Mouse (Mus musculus) stomach, embryonic 16.5 days (tissue): ENCODE data around the gene Gpr26. TPM values are rescaled to one million over a fixed set of nuclear protein-coding genes. Genes with fewer than 3 reads are reported as not detected.

ENCODE experiments used
- ATAC-seq: fragments of 200-750 bp; cut with Nextera tagmentation; 2 replicates; pipeline ENCODE4 v1.8.0; 2017; ENCODE audit warnings: moderate number of reproducible peaks, moderate TSS enrichment; ENCODE audit not compliant: insufficient read depth, low FRiP score
- H3K27ac ChIP-seq: fragments of 300-500 bp; sonication (generic); 2 replicates; pipeline ENCODE4 v1.5.1; 2014; ENCODE audit warnings: low read length
- H3K27me3 ChIP-seq: fragments of 300-500 bp; sonication (generic); 2 replicates; pipeline ENCODE4 v1.6.1; 2014; ENCODE audit warnings: low read length, control low read depth, mixed read lengths; ENCODE audit not compliant: control insufficient read depth, insufficient read depth
- H3K36me3 ChIP-seq: fragments of 300-500 bp; sonication (generic); 2 replicates; pipeline ENCODE4 v1.6.1; 2014; ENCODE audit warnings: low read length; ENCODE audit not compliant: control insufficient read depth, insufficient read depth
- H3K4me1 ChIP-seq: fragments of 300-500 bp; sonication (generic); 2 replicates; pipeline ENCODE4 v1.6.1; 2014; ENCODE audit warnings: low read length, control low read depth, mixed read lengths; ENCODE audit not compliant: control insufficient read depth, insufficient read depth
- H3K4me2 ChIP-seq: fragments of 300-500 bp; sonication (generic); 2 replicates; pipeline ENCODE4 v1.6.1; 2014; ENCODE audit warnings: low read depth, low read length, mixed read lengths
- H3K4me3 ChIP-seq: fragments of 300-500 bp; sonication (generic); replicated peaks from 2 replicates; pipeline ENCODE4 v1.5.1; 2014; ENCODE audit warnings: mild to moderate bottlenecking, low read length
- H3K9ac ChIP-seq: fragments of 300-500 bp; sonication (generic); 2 replicates; pipeline ENCODE4 v1.6.1; 2014; ENCODE audit warnings: low read length
- H3K9me3 ChIP-seq: fragments of 300-500 bp; sonication (generic); replicated peaks from 2 replicates; pipeline ENCODE4 v1.6.1; 2016; ENCODE audit warnings: low read length, control low read depth; ENCODE audit not compliant: control insufficient read depth
- WGBS: fragments of 180-500 bp; shearing (Covaris S2); extraction: QIAGEN DNeasy Blood & Tissue Kit; methylation state at CpG from one replicate; pipeline ENCODE4 v1.1.7; 2014; 5-methylcytosine and 5-hydroxymethylcytosine counted together
- polyA plus RNA-seq: library from polyadenylated mRNA; unstranded; fragments of >200 nt; fragmentation: Nextera tagmentation; extraction: Ambion mirVana; gene quantifications from 2 replicates; pipeline ENCODE4 v1.2.1, GENCODE M21; 2015

Gpr26 gene
- polyA plus RNA-seq, 1 experiment from 2014 or later = not detected

DNA sequence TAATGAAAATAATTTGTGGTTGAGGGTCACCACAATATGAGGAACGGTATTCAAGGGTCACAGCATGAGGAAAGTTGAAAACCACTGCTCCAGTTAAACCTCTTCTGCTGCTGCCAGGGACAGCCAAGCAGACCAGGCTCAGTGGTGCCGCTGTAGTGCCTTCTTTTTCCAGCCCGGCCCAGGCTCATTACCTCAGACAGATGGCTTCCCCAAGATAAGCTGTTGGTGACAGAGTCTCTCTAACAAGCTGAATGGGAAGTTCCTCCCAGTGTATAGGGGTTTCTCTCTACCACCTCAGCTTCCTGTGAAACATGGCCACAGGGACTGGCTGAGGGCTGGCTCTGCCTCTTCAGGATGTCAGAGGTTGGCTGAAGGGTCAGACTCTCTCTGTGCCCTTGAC is 4.0 kb downstream of the Gpr26 start:
- H3K36me3 ChIP-seq = no peaks in the 10 kb centered on the region
- WGBS = 47% methylated on average over 3 of the region's 3 CpGs
- peaks cover 41% of the 10 kb centered on the region for H3K27me3 ChIP-seq
- H3K4me3 ChIP-seq = no peak overlapping the region
- no peak for ATAC-seq
- H3K9ac ChIP-seq = no peak overlapping the region
- H3K4me1 ChIP-seq = no peaks in the 10 kb centered on the region
- H3K4me2 ChIP-seq = no peak overlapping the region
- no peak overlapping the region for H3K27ac ChIP-seq
- no peaks in the 10 kb centered on the region for H3K9me3 ChIP-seq

DNA sequence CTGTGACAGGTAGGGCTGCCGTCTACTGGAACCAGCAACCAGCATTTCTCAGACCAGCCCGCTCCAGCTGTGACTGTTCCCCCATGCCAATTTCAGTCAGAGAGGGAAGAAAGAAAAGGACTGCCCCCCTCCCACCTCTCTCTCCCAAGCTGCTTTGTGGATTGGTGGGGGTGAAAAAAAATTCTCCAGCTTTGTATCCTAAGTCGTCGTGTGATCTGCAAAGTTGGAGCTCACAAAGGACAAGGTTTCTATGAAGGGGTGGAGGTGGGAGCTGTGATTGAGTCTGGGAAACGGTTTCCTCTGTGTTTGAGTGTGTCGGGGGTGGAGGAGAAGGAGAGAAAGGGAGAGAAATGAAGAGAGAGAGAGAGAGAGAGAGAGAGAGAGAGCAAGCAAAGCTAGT is 9.6 kb downstream of the Gpr26 start:
- no peak overlapping the region for H3K4me2 ChIP-seq
- H3K27ac ChIP-seq = no peak overlapping the region
- no peak for ATAC-seq
- 59% methylated on average over 6 of the region's 6 CpGs for WGBS
- no peaks in the 10 kb centered on the region for H3K9me3 ChIP-seq
- H3K4me1 ChIP-seq = no peaks in the 10 kb centered on the region
- H3K27me3 ChIP-seq = no peaks in the 10 kb centered on the region
- H3K4me3 ChIP-seq = no peak overlapping the region
- no peak overlapping the region for H3K9ac ChIP-seq
- H3K36me3 ChIP-seq = no peaks in the 10 kb centered on the region

DNA sequence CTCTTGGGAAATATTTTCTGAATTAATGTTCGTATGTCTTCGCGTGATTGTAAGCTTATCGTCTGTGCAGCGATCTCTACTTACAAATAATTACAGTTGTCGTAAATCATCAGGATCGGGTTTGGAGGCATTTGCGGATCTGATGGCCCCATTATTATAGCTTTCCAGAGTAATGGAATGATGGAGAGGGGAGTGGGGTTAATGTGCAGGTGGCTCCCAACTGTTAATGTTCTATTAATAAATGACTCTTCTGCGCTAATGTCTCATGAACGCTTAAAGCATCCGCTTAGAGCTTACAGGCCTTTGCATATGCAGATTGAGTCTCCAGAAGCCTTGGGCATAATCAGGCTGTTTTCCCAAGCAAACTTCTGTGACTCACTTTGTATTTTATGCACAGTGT is 12.3 kb downstream of the Gpr26 start:
- H3K4me3 ChIP-seq = no peak overlapping the region
- no peak overlapping the region for H3K9ac ChIP-seq
- whole genome bisulfite sequencing = 61% methylated on average over 11 of the region's 11 CpGs
- H3K4me1 ChIP-seq = no peaks in the 10 kb centered on the region
- H3K4me2 ChIP-seq = no peak overlapping the region
- H3K36me3 ChIP-seq = no peaks in the 10 kb centered on the region
- no peak overlapping the region for H3K27ac ChIP-seq
- H3K27me3 ChIP-seq = no peaks in the 10 kb centered on the region
- no peaks in the 10 kb centered on the region for H3K9me3 ChIP-seq
- ATAC-seq = no peak

DNA sequence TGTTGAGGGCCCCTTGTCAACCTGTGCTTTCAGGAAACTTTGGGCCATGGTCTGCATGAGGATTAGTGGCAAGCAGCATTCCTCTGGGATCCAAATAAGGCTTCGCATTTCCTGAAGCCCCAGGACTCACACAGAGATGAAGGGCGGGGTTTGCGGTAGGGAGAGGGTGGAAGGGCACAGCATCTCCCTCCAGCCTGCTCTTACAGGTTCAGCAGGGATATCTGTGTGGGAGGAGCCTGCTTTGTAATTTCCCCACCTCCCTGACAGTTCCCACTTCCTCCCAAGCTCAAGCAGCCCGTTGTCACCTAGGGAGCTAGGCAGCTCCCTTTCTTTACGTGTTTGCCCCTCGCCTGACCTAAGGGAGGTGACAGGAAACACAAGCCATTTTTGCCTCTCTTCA is 22.8 kb downstream of the Gpr26 start:
- H3K9me3 ChIP-seq = no peaks in the 10 kb centered on the region
- H3K9ac ChIP-seq = no peak overlapping the region
- ATAC-seq = no peak
- 25% methylated on average over 6 of the region's 6 CpGs for WGBS
- H3K27me3 ChIP-seq = no peaks in the 10 kb centered on the region
- no peak overlapping the region for H3K4me2 ChIP-seq
- H3K27ac ChIP-seq = no peak overlapping the region
- no peak overlapping the region for H3K4me3 ChIP-seq
- H3K36me3 ChIP-seq = no peaks in the 10 kb centered on the region
- H3K4me1 ChIP-seq = no peaks in the 10 kb centered on the region

DNA sequence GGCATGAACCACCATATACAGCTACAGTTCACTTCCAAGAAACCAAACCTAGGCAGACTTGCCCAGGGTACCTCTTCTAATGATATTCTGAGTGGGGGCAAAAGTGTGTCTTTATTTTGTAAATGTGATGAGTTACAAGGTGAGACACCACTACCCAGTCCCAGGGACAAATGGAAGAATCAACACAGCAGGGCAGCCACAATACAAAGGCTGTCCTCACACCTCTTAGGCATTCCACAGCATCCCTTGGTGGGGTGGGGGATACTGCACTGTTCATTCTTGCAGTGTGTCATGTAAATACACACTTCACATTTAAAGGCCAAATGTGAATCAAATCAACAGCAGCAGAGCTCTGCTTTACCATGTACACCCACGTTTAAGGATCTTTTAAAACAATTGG is 26.0 kb downstream of the Gpr26 start:
- no peak for ATAC-seq
- Histone ChIP-seq H3K9me3 (no peaks in the 10 kb centered on the region), H3K27ac (no peak overlapping the region), H3K4me2 (no peak overlapping the region), H3K36me3 (no peaks in the 10 kb centered on the region), H3K4me1 (no peaks in the 10 kb centered on the region), H3K27me3 (no peaks in the 10 kb centered on the region), H3K9ac (no peak overlapping the region), H3K4me3 (no peak overlapping the region)
- 50% methylated on average over 1 of the region's 1 CpGs for WGBS

DNA sequence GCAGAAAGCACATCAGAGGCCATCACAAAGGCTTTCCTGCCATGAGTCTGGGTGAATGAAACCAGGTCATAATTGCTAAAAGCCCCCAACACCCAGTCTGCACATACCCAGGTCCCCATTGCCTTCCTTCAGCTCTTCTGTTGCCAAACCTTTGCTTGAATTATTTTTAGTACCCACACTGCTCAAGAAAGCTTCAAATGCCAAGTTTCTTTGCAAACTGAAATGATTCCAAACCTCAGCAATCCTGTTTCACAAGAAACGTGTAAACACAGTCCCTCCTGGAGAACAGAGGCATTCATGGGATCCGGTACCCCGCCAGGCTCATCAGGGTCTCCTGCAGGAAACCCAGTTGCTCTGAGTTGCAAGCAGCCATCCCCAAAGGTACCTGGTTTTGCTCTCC is 26.6 kb downstream of the Gpr26 start:
- no peak overlapping the region for H3K4me2 ChIP-seq
- H3K9ac ChIP-seq = no peak overlapping the region
- H3K27ac ChIP-seq = no peak overlapping the region
- no peak for ATAC-seq
- WGBS = 71% methylated on average over 3 of the region's 3 CpGs
- H3K4me3 ChIP-seq = no peak overlapping the region
- no peaks in the 10 kb centered on the region for H3K36me3 ChIP-seq
- H3K4me1 ChIP-seq = no peaks in the 10 kb centered on the region
- H3K27me3 ChIP-seq = no peaks in the 10 kb centered on the region
- no peaks in the 10 kb centered on the region for H3K9me3 ChIP-seq

DNA sequence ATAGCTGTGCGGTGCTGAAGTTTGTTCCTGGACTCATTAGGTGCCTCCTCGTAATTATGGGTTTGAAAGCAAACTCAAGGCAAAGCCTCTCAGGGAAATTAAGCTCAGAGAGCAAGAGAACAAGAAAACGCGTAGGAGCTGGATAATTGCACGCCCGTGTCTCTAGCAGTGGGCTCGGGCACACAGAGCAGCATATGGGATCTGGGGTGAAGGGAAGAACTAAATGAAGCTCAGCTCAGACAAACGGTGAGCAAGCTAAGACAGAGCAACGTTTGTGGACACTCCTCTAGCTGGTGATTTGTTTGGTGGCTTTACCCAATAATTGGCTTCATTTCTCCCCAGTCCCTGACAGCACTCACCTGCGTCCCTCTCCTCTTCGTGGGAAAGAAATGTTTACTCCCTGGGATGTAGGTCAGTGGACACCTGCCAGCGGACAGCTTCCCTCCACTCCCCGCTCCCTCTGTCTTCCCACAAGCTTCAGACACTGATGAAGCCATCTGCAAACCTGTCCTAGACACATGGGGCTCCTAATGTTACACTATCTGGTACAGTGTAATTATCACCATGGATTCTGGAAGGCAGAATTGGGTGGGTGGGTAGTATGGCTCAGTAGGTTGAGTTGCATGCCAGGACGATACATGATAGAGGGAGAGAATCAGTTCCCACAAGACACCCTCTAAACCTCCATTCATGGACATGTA is 39.9 kb downstream of the Gpr26 start:
- Histone ChIP-seq H3K4me3 (no peak overlapping the region), H3K4me1 (no peaks in the 10 kb centered on the region), H3K36me3 (no peaks in the 10 kb centered on the region), H3K9me3 (no peaks in the 10 kb centered on the region), H3K4me2 (no peak overlapping the region), H3K27me3 (no peaks in the 10 kb centered on the region), H3K27ac (no peak overlapping the region), H3K9ac (no peak overlapping the region)
- 71% methylated on average over 14 of the region's 14 CpGs for WGBS
- ATAC-seq = no peak

DNA sequence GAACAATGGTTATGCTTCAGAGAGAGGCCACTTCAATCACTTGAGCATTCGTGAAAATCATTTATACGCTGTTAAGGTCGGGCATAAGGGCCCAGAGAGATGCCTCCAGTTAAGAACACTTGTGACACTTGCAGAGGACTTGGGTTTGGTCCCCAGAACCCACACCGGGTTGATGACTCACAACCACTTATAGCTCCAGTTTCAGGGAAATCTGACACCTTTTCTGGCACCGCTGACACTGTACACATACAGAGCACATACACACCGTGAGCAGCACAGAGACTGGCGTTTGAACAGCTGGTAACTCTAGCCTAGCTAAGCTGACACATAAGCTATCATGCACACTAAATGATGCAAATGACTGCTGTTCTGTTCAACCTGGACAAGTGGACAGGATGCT is 42.7 kb downstream of the Gpr26 start:
- Histone ChIP-seq H3K4me3 (no peak overlapping the region), H3K27me3 (no peaks in the 10 kb centered on the region), H3K9ac (no peak overlapping the region), H3K36me3 (no peaks in the 10 kb centered on the region), H3K27ac (no peak overlapping the region), H3K4me2 (no peak overlapping the region), H3K4me1 (no peaks in the 10 kb centered on the region), H3K9me3 (no peaks in the 10 kb centered on the region)
- ATAC-seq = no peak
- WGBS = 68% methylated on average over 7 of the region's 7 CpGs

DNA sequence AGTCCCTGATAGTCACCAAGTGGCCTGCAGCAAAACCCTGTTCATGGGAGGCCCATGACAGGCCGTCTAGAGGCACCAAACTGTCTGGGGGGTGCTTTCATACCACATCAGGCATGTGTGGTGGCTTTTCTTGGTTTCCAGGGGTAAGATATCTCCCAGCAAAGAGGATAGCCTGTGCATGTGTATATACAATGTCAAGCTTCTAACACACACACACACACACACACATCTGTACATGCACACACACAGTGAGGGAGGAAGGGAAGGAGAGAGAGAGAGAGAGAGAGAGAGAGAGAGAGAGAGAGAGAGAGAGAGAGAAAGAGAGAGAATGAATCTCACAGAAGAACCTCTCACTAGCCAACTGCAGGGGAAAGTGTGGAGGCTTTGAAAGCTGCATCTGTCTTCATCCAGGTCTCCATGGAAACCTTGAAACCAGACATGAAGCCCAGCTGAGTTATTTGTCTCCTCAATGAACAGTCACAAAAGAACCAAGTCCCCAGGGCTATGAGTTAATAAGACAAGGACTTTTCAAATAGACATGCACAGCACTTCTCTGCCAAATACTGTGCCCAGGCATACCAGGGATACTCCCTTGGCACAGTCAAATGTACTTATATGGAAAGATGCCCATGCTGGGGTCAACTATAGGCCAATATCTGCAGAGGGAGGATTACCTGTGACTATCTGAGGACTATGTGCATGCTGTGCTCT is 46.9 kb downstream of the Gpr26 start:
- 13% methylated on average over 1 of the region's 1 CpGs for WGBS
- Histone ChIP-seq H3K4me3 (no peak overlapping the region), H3K9ac (no peak overlapping the region), H3K27me3 (no peaks in the 10 kb centered on the region), H3K27ac (no peak overlapping the region), H3K36me3 (no peaks in the 10 kb centered on the region), H3K4me1 (no peaks in the 10 kb centered on the region), H3K4me2 (no peak overlapping the region), H3K9me3 (no peaks in the 10 kb centered on the region)
- ATAC-seq = no peak
